Mouse (Mus musculus): ENCODE data around the gene Tbcel. TPM values are rescaled to one million over a fixed set of nuclear protein-coding genes. Genes with fewer than 3 reads are reported as not detected.
A peak's percentile ranks its signal among the peaks of the same experiment; 100 is the strongest.

Tbcel gene
- total RNA-seq, 2 experiments from 2014 or later = 19.0 to 20.1 TPM

DNA sequence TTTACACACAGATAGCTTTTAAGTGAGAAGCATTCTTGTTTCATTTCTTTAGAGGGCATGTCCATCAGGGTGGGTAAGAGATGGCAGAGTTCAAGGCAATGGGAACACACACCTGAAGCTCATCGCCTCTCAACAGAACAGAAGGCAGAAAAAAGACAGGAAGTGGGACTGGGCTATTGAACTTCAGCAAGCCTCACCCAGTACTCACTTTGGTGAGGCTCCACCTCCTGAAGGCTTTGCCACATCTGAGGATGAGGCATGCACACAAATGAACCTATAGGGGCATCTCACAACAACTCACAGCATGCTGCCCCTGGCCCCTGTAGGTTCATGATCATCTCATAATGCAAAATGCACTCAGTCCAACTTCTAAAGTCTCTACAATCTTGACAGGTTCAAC is 19.5 kb downstream of the Tbcel start:
- DNase-seq (ENCODE audit: low spot score) = no peak
- intact Hi-C loops (cut with DNase I) = no loop called here

- DNase-seq (ENCODE audit: low spot score) = no peak
- intact Hi-C loops (cut with DNase I) = no loop called here
These were observed 20.7 kb downstream of the Tbcel start for GRCm38 (mm10) chr9:42486913-42487312.

DNA sequence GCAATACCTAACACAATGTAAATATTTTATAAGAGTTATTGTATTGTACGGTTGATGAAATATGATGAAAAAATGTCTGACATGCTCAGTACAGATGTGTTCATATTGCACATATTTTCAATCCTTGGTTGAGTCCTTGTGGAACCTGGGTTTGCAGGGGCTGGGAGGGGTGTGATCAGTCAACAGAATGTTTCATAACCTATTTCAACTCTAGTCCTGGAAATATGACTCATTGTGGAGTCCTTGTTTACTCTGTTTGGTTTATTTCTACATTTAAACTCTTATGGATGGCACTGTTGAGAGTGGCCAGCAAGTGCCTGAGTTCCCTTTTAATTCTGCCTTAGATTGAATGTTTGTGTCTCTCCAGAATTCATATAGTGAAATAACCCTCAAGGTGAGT is 22.9 kb downstream of the Tbcel start:
- DNase-seq (ENCODE audit: low spot score) = no peak
- intact Hi-C loops (cut with DNase I) = no loop called here

GRCm38 (mm10) chr9:42482944-42483343 is 24.7 kb downstream of the Tbcel start:
- DNase-seq (ENCODE audit: low spot score) = no peak
- intact Hi-C loops (cut with DNase I) = no loop called here

GRCm38 (mm10) chr9:42476166-42476565 is 31.4 kb downstream of the Tbcel start:
- intact Hi-C loops (cut with DNase I) = no loop called here
- no peak for DNase-seq (ENCODE audit: low spot score)

GRCm38 (mm10) chr9:42474244-42474643 is 33.4 kb downstream of the Tbcel start:
- intact Hi-C loops (cut with DNase I) = no loop called here
- no peak for DNase-seq (ENCODE audit: low spot score)

DNA sequence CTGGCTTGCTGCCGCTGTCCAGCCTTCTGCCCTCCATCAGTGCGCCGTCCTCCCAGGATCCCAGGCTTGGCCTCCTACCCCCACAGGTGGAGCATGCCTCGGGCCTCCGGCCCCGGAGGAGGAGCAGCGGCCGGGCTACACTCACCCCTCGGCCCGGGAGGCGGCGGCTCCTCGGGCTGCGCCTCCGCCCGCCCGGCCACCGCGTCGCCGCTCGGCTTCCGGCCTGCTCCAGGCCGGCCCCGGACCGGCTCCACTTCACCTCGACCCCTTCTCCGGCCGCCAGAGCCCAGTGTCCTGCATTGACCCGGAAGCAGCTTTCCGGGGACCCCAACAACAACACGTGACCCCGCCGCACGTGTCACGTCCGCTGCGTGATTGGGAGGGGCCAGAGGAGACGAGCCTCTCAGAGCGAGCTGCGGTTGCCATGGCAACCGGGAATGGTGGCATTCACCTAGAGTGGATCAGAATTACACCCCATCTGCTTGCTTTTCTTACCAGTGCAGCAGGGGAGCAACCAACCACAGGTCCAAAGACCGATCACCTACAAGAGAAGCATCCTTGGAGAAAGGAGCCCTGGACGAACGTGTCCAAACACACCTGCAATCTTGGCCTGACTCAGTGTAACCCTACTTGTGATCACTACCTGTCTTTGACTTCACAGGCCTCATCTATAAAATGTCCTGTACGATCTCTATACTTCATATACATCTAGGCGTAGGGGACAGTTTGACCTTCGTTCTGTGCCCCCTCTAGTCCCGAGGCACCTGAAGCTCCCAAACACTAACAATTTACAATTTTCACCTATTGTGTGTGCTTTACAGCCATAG is 35.5 kb downstream of the Tbcel start:
- DNase-seq (ENCODE audit: low spot score) = peak; percentile 83
- intact Hi-C loops (cut with DNase I) = no loop called here

- intact Hi-C loops (cut with DNase I) = no loop called here
- peak; percentile 38 for DNase-seq (ENCODE audit: low spot score)
These were observed 36.4 kb downstream of the Tbcel start for GRCm38 (mm10) chr9:42471214-42471613.

- no peak for DNase-seq (ENCODE audit: low spot score)
- intact Hi-C loops (cut with DNase I) = no loop called here
These were observed 38.3 kb downstream of the Tbcel start for GRCm38 (mm10) chr9:42469323-42469722.

DNA sequence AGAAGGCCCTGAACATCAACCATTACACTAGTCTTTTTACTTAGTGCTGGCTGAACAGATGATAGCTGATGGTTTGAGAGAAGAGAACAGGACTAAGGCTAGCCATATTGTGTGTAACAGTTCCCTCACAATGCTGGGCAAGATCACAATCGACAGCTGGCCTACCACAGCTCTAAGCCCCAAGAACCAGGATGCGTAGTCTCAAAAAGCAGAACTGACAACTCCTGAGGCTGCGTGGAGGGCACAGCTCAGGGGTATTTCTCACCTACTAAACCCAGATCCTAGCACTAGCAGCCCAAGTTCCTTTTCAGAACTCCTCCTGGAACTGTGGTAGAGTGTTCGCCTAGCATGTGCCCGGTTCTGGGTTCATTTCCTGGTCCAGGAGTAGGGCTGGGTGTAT is 39.2 kb downstream of the Tbcel start:
- no peak for DNase-seq (ENCODE audit: low spot score)
- intact Hi-C loops (cut with DNase I) = no loop called here

GRCm38 (mm10) chr9:42467116-42467815 is 40.3 kb downstream of the Tbcel start:
- no peak for DNase-seq (ENCODE audit: low spot score)
- intact Hi-C loops (cut with DNase I) = no loop called here

DNA sequence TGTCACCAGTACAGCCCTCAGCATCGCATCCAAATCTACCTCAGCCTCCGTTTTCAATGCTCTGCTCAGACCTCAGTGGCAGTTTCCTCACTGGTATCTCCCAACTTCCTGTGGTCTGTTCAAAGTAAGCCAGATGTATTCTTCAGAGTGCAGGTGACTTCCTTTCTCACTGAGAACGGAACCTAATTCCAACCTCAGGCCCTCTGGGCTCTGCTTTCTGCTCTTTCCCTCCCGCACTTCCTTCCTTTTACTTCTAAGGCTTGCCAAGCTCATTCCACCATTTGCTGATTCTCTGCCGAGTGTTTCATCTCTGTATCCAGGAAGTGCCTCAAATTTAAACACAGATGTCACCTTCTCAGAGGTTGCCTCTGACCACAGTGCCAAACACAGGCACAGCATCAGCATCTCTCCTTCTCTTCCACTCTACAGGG is 41.9 kb downstream of the Tbcel start:
- intact Hi-C loops (cut with DNase I) = no loop called here
- no peak for DNase-seq (ENCODE audit: low spot score)

GRCm38 (mm10) chr9:42464181-42464580 is 43.4 kb downstream of the Tbcel start:
- DNase-seq (ENCODE audit: low spot score) = no peak
- intact Hi-C loops (cut with DNase I) = no loop called here

GRCm38 (mm10) chr9:42463220-42463989 is 44.2 kb downstream of the Tbcel start:
- intact Hi-C loops (cut with DNase I) = no loop called here
- no peak for DNase-seq (ENCODE audit: low spot score)

GRCm38 (mm10) chr9:42462585-42463219 is 44.9 kb downstream of the Tbcel start:
- no peak for DNase-seq (ENCODE audit: low spot score)
- intact Hi-C loops (cut with DNase I) = no loop called here

- intact Hi-C loops (cut with DNase I) = no loop called here
- DNase-seq (ENCODE audit: low spot score) = no peak
These were observed 46.1 kb downstream of the Tbcel start for GRCm38 (mm10) chr9:42461390-42462108.

DNA sequence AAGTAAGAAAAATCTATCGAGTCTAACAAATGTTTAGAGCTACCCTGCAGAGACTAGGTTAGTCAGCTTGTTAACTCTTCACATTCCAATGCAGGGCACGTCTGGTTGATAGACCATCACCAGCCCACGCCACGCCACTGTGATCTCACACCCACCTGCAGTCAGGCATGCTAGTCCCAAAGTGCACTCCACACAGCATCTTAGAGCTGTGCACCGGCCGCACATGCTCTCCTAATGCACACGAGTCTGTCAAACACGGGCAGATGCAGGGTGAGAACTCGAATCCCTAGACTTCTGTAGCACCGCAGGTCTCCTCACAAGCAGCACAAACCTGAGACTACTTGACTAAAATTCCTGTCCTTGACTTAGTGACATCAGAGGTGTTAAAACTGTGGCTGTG is 47.3 kb downstream of the Tbcel start:
- intact Hi-C loops (cut with DNase I) = no loop called here
- DNase-seq (ENCODE audit: low spot score) = no peak

- intact Hi-C loops (cut with DNase I) = no loop called here
- DNase-seq (ENCODE audit: low spot score) = no peak
These were observed 47.9 kb downstream of the Tbcel start for GRCm38 (mm10) chr9:42459736-42460135.

GRCm38 (mm10) chr9:42458741-42459515 is 48.7 kb downstream of the Tbcel start:
- DNase-seq (ENCODE audit: low spot score) = no peak
- intact Hi-C loops (cut with DNase I) = no loop called here
